Mouse (Mus musculus): ENCODE measurements around the gene Smug1. TPM values are rescaled to one million over a fixed set of nuclear protein-coding genes. Genes with fewer than 3 reads are reported as not detected.

The Smug1 gene
- total and polyA plus RNA-seq, 3 experiments = 11.0 to 16.7 (median 16.6) TPM

- DNase-seq = no peak
Measured at GRCm38 (mm10) chr15:103145635-103146299, 21.1 kb downstream of the Smug1 start.

- DNase-seq = no peak
Measured at GRCm38 (mm10) chr15:103144176-103144575, 22.7 kb downstream of the Smug1 start.

- no peak for DNase-seq
Measured at GRCm38 (mm10) chr15:103135431-103135947, 31.4 kb downstream of the Smug1 start.

- DNase-seq = peak; percentile 26
Measured at GRCm38 (mm10) chr15:103134277-103135086, 32.4 kb downstream of the Smug1 start.

- peak; percentile 23 for DNase-seq
Measured at GRCm38 (mm10) chr15:103133761-103134160, 33.1 kb downstream of the Smug1 start.

- peak; percentile 13 for DNase-seq
Measured at GRCm38 (mm10) chr15:103130729-103131128, 36.2 kb downstream of the Smug1 start.

GRCm38 (mm10) chr15:103129289-103129688, 37.6 kb downstream of the Smug1 start:
- DNase-seq = no peak

- DNase-seq = no peak
Measured at GRCm38 (mm10) chr15:103128056-103128833, 38.6 kb downstream of the Smug1 start.

- DNase-seq = peak; percentile 13
Measured at GRCm38 (mm10) chr15:103125982-103126381, 40.9 kb downstream of the Smug1 start.

GRCm38 (mm10) chr15:103124254-103124653, 42.6 kb downstream of the Smug1 start:
- DNase-seq = no peak

- no peak for DNase-seq
Measured at GRCm38 (mm10) chr15:103123343-103123742, 43.5 kb downstream of the Smug1 start.

- DNase-seq = no peak
Measured at GRCm38 (mm10) chr15:103122372-103122771, 44.5 kb downstream of the Smug1 start.

- DNase-seq = peak; percentile 67
Measured at GRCm38 (mm10) chr15:103121416-103121815, 45.5 kb downstream of the Smug1 start.

GRCm38 (mm10) chr15:103120594-103120993, 46.3 kb downstream of the Smug1 start:
- DNase-seq = no peak

GRCm38 (mm10) chr15:103115726-103116125, 51.2 kb downstream of the Smug1 start:
- no peak for DNase-seq

GRCm38 (mm10) chr15:103115256-103115655, 51.6 kb downstream of the Smug1 start:
- DNase-seq = no peak

- no peak for DNase-seq
Measured at GRCm38 (mm10) chr15:103113077-103113476, 53.8 kb downstream of the Smug1 start.

- DNase-seq = no peak
Measured at GRCm38 (mm10) chr15:103112309-103112708, 54.6 kb downstream of the Smug1 start.

- no peak for DNase-seq
Measured at GRCm38 (mm10) chr15:103109940-103110339, 57.0 kb downstream of the Smug1 start.

- DNase-seq = no peak
Measured at GRCm38 (mm10) chr15:103108066-103108676, 58.7 kb downstream of the Smug1 start.

GRCm38 (mm10) chr15:103106201-103106600, 60.7 kb downstream of the Smug1 start:
- no peak for DNase-seq
